Mouse (Mus musculus) ES-Bruce4 (cell line): ENCODE results near the gene Rasgef1b.

Source experiments
- CTCF ChIP-seq: IDR thresholded peaks from one replicate; pipeline ENCODE4 v1.8.1; 2011; ENCODE audit warnings: low read depth, low read length
- POLR2A ChIP-seq: IDR thresholded peaks from one replicate; pipeline ENCODE4 v1.8.1; 2011; ENCODE audit warnings: low read length; ENCODE audit not compliant: insufficient read depth

DNA sequence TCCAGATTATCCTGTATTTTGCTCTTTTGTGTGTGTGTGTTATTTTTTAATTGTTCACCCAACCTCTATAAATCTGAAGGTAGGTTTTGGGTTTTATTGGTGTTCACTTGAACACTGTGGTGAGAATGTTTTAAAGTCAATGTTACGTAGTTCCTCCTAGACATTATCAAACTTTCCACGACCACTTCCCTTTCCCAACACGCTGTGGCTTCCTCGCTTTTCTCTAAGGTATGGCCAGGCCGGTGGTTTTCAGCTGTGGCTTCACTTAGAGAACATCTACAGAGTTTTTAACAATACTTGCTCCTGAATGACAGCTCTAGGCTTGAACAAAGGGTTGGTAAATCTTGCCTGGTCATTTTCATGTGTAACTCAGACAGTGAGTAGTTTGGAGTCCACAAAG lies 461.5 kb downstream of the Rasgef1b start:
- TF ChIP-seq CTCF: no peak
- TF ChIP-seq POLR2A: no peak
